Mouse (Mus musculus) limb, embryonic 14.5 days (tissue): ENCODE measurements around the gene Ggta1. TPM values are rescaled to one million over a fixed set of nuclear protein-coding genes. Genes with fewer than 3 reads are reported as not detected.

Experiments
- ATAC-seq: fragments of 200-750 bp; cut with Nextera tagmentation; 2 replicates; pipeline ENCODE4 v1.8.0; 2017; ENCODE audit warnings: low read depth, moderate number of reproducible peaks, moderate TSS enrichment; ENCODE audit not compliant: low FRiP score
- DNase-seq: peaks from one replicate; pipeline ENCODE4 v3.0.0-alpha.2; 2015; ENCODE audit warnings: low spot score
- H3K27ac ChIP-seq: fragments of 300-500 bp; sonication (generic); replicated peaks from 2 replicates; pipeline ENCODE4 v1.5.1; 2014; ENCODE audit warnings: low read depth, mild to moderate bottlenecking, low read length, moderate library complexity, mixed read lengths
- H3K27me3 ChIP-seq: fragments of 300-500 bp; sonication (generic); 2 replicates; pipeline ENCODE4 v1.6.1; 2014; ENCODE audit warnings: low read length, mixed read lengths; ENCODE audit not compliant: control insufficient read depth, insufficient read depth
- H3K36me3 ChIP-seq: fragments of 300-500 bp; sonication (generic); 2 replicates; pipeline ENCODE4 v1.6.1; 2014; ENCODE audit warnings: mild to moderate bottlenecking, low read length, moderate library complexity, mixed read lengths; ENCODE audit not compliant: control insufficient read depth, insufficient read depth
- H3K4me1 ChIP-seq: fragments of 300-500 bp; sonication (generic); 2 replicates; pipeline ENCODE4 v1.6.1; 2014; ENCODE audit warnings: antibody characterized with exemption, low read length, mixed read lengths; ENCODE audit not compliant: control insufficient read depth, insufficient read depth
- H3K4me2 ChIP-seq: fragments of 300-500 bp; sonication (generic); replicated peaks from 2 replicates; pipeline ENCODE4 v1.6.1; 2014; ENCODE audit warnings: low read depth, mild to moderate bottlenecking, low read length, moderate library complexity; ENCODE audit not compliant: severe bottlenecking
- H3K4me3 ChIP-seq: fragments of 300-500 bp; sonication (generic); replicated peaks from 2 replicates; pipeline ENCODE4 v1.5.1; 2014; ENCODE audit warnings: low read length
- H3K9ac ChIP-seq: fragments of 300-500 bp; sonication (generic); 2 replicates; pipeline ENCODE4 v1.6.1; 2014; ENCODE audit warnings: mild to moderate bottlenecking, low read depth, low read length, moderate library complexity; ENCODE audit not compliant: severe bottlenecking
- H3K9me3 ChIP-seq: fragments of 300-500 bp; sonication (generic); 2 replicates; pipeline ENCODE4 v1.6.1; 2016; ENCODE audit warnings: low read length; ENCODE audit not compliant: control insufficient read depth
- POLR2A ChIP-seq: fragments of 200-500 bp; IDR thresholded peaks from 2 replicates; pipeline ENCODE4 v1.8.0; 2012; ENCODE audit warnings: inconsistent platforms, mild to moderate bottlenecking, moderate library complexity, borderline replicate concordance; ENCODE audit not compliant: insufficient read depth, insufficient read length; ENCODE audit errors: extremely low read depth
- WGBS: fragments of 180-500 bp; shearing (Covaris S2); extraction: QIAGEN DNeasy Blood & Tissue Kit; methylation state at CpG from one replicate; pipeline ENCODE4 v1.1.7; 2014; 5-methylcytosine and 5-hydroxymethylcytosine counted together
- polyA plus RNA-seq, 2 experiments: library from polyadenylated mRNA; depleted of rRNA in 1 of 2; stranded (reverse) in 1 of 2; unstranded in 1 of 2; fragments of >200 nt; fragmentation: Nextera tagmentation in 1 of 2; extraction: Ambion mirVana in 1 of 2; gene quantifications; 2 replicates each; pipeline versions ENCODE4 v1.2.1 to v1.2.3; 2012 to 2014

Ggta1 gene
- polyA plus RNA-seq, 2 experiments = 27.4 to 36.1 TPM

DNA sequence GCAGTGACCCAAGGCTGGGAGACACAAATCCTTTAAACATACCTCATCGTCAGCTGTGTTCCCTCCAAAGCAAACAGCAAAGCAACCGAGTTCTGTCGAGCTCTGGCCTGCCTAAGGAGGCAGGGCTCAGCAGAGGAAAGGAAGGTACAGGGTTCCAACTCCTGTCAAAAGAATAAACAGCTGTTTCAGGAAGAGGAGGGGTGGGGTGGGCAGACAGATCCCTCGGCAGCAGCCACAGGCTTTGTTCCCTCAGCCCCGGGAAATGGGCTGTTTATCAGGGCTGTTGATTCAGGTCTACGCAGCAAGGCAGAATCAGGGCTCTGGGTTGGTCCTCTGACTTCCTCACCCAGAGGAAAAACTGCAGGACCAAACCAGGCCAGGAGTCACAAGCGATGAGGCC, 30.6 kb downstream of the Ggta1 start:
- H3K4me2 ChIP-seq = 0 out of 2 replicates have a peak overlapping the region, but pooled peaks have one; percentile 21
- H3K27ac ChIP-seq = no peak overlapping the region
- ATAC-seq = peak; percentile 56; the same call in 1 of the 2 replicates
- no peak for TF ChIP-seq POLR2A
- no peaks in the 10 kb centered on the region for H3K9me3 ChIP-seq
- no peak overlapping the region for H3K9ac ChIP-seq
- no peaks in the 10 kb centered on the region for H3K36me3 ChIP-seq
- H3K4me3 ChIP-seq = no peak overlapping the region
- WGBS = 26% methylated on average over 7 of the region's 7 CpGs
- peaks cover 26% of the 10 kb centered on the region for H3K4me1 ChIP-seq
- DNase-seq = no peak
- H3K27me3 ChIP-seq = no peaks in the 10 kb centered on the region

GRCm38 (mm10) chr2:35432011-35432410, 31.0 kb downstream of the Ggta1 start:
- Histone ChIP-seq H3K9me3 (no peaks in the 10 kb centered on the region), H3K4me2 (0 out of 2 replicates have a peak overlapping the region, but pooled peaks have one; percentile 21), H3K27me3 (no peaks in the 10 kb centered on the region), H3K27ac (no peak overlapping the region), H3K9ac (no peak overlapping the region), H3K4me3 (no peak overlapping the region), H3K36me3 (no peaks in the 10 kb centered on the region), H3K4me1 (peaks cover 26% of the 10 kb centered on the region)
- TF ChIP-seq POLR2A = no peak
- 18% methylated on average over 7 of the region's 7 CpGs for WGBS
- DNase-seq = no peak
- no peak for ATAC-seq

GRCm38 (mm10) chr2:35430806-35431205, 32.2 kb downstream of the Ggta1 start:
- TF ChIP-seq POLR2A = no peak
- no peaks in the 10 kb centered on the region for H3K27me3 ChIP-seq
- no peaks in the 10 kb centered on the region for H3K36me3 ChIP-seq
- no peak for DNase-seq
- H3K9me3 ChIP-seq = no peaks in the 10 kb centered on the region
- ATAC-seq = no peak
- H3K4me1 ChIP-seq = peaks cover 26% of the 10 kb centered on the region
- no peak overlapping the region for H3K4me3 ChIP-seq
- 87% methylated on average over 8 of the region's 8 CpGs for WGBS
- no peak overlapping the region for H3K9ac ChIP-seq
- no peak overlapping the region for H3K27ac ChIP-seq
- no peak overlapping the region for H3K4me2 ChIP-seq

DNA sequence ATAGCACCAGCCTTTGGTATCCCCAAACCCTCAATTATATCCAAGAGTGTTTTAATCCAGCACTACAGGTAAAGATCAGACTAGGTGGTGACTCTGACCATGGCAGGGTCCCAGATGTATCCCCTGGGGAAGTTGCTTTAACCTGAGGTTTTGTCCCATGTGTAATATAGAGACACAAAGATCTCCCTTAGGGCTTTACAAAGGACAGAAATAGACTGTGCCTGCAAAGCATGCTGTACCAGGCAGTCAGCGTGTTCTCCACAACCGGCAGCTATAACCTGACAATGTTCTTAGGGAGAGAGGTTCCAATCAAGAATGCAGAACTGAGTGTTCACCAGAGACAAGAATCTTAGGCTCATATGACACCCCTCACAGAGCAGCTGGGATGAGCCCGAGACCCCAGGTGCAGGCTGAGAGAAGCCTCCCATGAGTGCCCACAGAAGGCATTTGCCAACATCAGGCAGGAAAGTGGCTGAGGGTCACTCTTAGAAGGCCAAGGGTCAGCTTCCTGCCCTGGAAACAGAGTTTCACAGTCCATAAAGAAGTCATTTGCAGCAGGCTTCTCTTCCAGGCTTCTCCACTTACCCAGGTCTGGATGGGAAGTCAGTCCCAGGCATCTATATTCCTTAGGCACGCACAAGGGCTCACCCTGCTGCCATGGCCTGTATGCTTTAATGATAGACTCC, 34.3 kb downstream of the Ggta1 start:
- Histone ChIP-seq H3K27ac (no peak overlapping the region), H3K4me1 (peaks cover 15% of the 10 kb centered on the region), H3K4me3 (no peak overlapping the region), H3K9me3 (no peaks in the 10 kb centered on the region), H3K36me3 (no peaks in the 10 kb centered on the region), H3K9ac (no peak overlapping the region), H3K27me3 (no peaks in the 10 kb centered on the region), H3K4me2 (no peak overlapping the region)
- DNase-seq (no peak), ATAC-seq (no peak)
- TF ChIP-seq POLR2A = no peak
- WGBS = 48% methylated on average over 4 of the region's 4 CpGs

DNA sequence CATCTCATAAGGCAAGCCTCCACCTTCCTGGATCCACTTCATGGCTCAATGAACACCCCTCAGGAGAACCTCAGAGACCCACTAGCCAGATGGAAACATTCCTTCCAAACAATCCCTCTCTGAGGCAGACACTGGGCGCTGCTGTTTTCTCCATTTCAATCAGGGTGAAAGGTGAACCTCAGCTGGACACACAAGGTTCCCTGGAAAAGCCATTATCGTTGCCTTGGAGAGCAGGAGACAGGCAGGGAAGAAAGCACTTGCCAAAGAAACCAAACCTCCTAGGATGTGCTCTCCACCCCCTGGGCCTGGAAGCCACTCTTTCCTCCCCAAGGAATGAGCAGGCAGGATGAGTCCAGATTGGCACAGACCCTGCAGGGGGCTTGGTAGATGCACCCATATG, 35.5 kb downstream of the Ggta1 start:
- ATAC-seq = no peak; the same call in 1 of the 2 replicates
- 54% methylated on average over 2 of the region's 2 CpGs for WGBS
- no peaks in the 10 kb centered on the region for H3K36me3 ChIP-seq
- H3K4me1 ChIP-seq = peaks cover 6% of the 10 kb centered on the region
- H3K4me3 ChIP-seq = no peak overlapping the region
- no peak for DNase-seq
- H3K27me3 ChIP-seq = no peaks in the 10 kb centered on the region
- H3K9me3 ChIP-seq = no peaks in the 10 kb centered on the region
- H3K9ac ChIP-seq = no peak overlapping the region
- no peak for TF ChIP-seq POLR2A
- no peak overlapping the region for H3K4me2 ChIP-seq
- no peak overlapping the region for H3K27ac ChIP-seq
